Mouse (Mus musculus) midbrain, embryonic 16.5 days (tissue): ENCODE data around the gene Gins2. TPM values are rescaled to one million over a fixed set of nuclear protein-coding genes. Genes with fewer than 3 reads are reported as not detected.

Source experiments
- ATAC-seq: fragments of 200-750 bp; cut with Nextera tagmentation; 2 replicates; pipeline ENCODE4 v1.8.0; 2017; ENCODE audit warnings: moderate TSS enrichment
- H3K27ac ChIP-seq: fragments of 300-500 bp; sonication (generic); 2 replicates; pipeline ENCODE4 v1.5.1; 2014; ENCODE audit warnings: mild to moderate bottlenecking, low read length, mixed read lengths
- H3K27me3 ChIP-seq: fragments of 300-500 bp; sonication (generic); 2 replicates; pipeline ENCODE4 v1.6.1; 2014; ENCODE audit warnings: low read depth, low read length, mixed read lengths; ENCODE audit not compliant: control insufficient read depth, insufficient read depth
- H3K36me3 ChIP-seq: fragments of 300-500 bp; sonication (generic); 2 replicates; pipeline ENCODE4 v1.6.1; 2014; ENCODE audit warnings: mild to moderate bottlenecking, low read length, moderate library complexity, mixed read lengths; ENCODE audit not compliant: control insufficient read depth, insufficient read depth
- H3K4me1 ChIP-seq: fragments of 300-500 bp; sonication (generic); 2 replicates; pipeline ENCODE4 v1.6.1; 2014; ENCODE audit warnings: mild to moderate bottlenecking, low read length, mixed read lengths; ENCODE audit not compliant: control insufficient read depth, insufficient read depth
- H3K4me2 ChIP-seq: fragments of 300-500 bp; sonication (generic); 2 replicates; pipeline ENCODE4 v1.6.1; 2014; ENCODE audit warnings: mild to moderate bottlenecking, low read length, mixed read lengths
- H3K4me3 ChIP-seq: fragments of 300-500 bp; sonication (generic); 2 replicates; pipeline ENCODE4 v1.5.1; 2014; ENCODE audit warnings: low read depth, mild to moderate bottlenecking, low read length, moderate library complexity, mixed read lengths
- H3K9ac ChIP-seq: fragments of 300-500 bp; sonication (generic); 2 replicates; pipeline ENCODE4 v1.6.1; 2014; ENCODE audit warnings: low read depth, low read length, mixed read lengths
- H3K9me3 ChIP-seq: fragments of 300-500 bp; sonication (generic); replicated peaks from 2 replicates; pipeline ENCODE4 v1.6.1; 2014; ENCODE audit warnings: mild to moderate bottlenecking, low read length, mixed read lengths; ENCODE audit not compliant: control insufficient read depth, poor library complexity, severe bottlenecking
- WGBS: fragments of 180-500 bp; shearing (Covaris S2); extraction: QIAGEN DNeasy Blood & Tissue Kit; methylation state at CpG from one replicate; pipeline ENCODE4 v1.1.7; 2014; 5-methylcytosine and 5-hydroxymethylcytosine counted together
- microRNA-seq: library from miRNA; unstranded; fragments of <30 nt; microRNA quantifications from one replicate; pipeline ENCODE4, GENCODE M21; 2017
- polyA plus RNA-seq: library from polyadenylated mRNA; unstranded; fragments of >200 nt; fragmentation: Nextera tagmentation; extraction: Ambion mirVana; gene quantifications from 2 replicates; pipeline ENCODE4 v1.2.1, GENCODE M21; 2015

Gins2 gene
- polyA plus RNA-seq, 1 experiment from 2014 or later: 13.3 TPM

DNA sequence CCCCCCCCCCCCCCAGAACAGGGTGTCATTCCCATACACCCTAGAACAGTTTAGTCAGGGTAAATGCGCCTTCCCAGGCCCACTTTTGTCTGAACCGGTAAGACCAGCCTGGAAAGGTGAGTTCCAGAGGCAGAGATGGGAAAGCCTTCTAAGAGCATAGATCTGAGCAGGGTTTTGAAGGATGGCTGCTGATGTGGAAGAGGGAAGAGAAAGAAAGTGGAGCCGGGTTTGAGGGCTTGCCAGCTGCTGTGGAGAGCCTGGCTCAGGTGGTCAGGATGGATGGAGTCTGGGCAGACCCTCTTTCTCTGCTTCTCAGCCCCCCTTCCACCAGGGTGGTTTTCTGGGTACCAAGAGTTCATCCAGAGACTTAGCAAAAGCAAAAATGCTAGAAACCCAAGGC lies 55.7 kb downstream of the Gins2 start:
- peak overlapping the region; percentile 42 for H3K4me2 ChIP-seq
- peaks cover 64% of the 10 kb centered on the region for H3K4me1 ChIP-seq
- no peaks in the 10 kb centered on the region for H3K36me3 ChIP-seq
- no peaks in the 10 kb centered on the region for H3K27me3 ChIP-seq
- 20% methylated on average over 3 of the region's 3 CpGs for WGBS
- H3K9ac ChIP-seq: peak overlapping the region; percentile 48; the same call in 1 of the 2 replicates
- ATAC-seq: no peak
- H3K9me3 ChIP-seq: no peaks in the 10 kb centered on the region
- peak overlapping the region; percentile 71 for H3K27ac ChIP-seq
- no peak overlapping the region for H3K4me3 ChIP-seq

GRCm38 (mm10) chr8:120532517-120533215 lies 56.4 kb downstream of the Gins2 start:
- Histone ChIP-seq H3K4me3 (no peak overlapping the region), H3K4me1 (peaks cover 65% of the 10 kb centered on the region), H3K4me2 (peak overlapping the region; percentile 42), H3K36me3 (no peaks in the 10 kb centered on the region), H3K27me3 (no peaks in the 10 kb centered on the region), H3K9ac (peak overlapping the region; percentile 48; the same call in 1 of the 2 replicates), H3K9me3 (no peaks in the 10 kb centered on the region), H3K27ac (peak overlapping the region; percentile 71)
- ATAC-seq: 0 out of 2 replicates have a peak, but pooled peaks have one; percentile 27
- WGBS: 6% methylated on average over 26 of the region's 29 CpGs

DNA sequence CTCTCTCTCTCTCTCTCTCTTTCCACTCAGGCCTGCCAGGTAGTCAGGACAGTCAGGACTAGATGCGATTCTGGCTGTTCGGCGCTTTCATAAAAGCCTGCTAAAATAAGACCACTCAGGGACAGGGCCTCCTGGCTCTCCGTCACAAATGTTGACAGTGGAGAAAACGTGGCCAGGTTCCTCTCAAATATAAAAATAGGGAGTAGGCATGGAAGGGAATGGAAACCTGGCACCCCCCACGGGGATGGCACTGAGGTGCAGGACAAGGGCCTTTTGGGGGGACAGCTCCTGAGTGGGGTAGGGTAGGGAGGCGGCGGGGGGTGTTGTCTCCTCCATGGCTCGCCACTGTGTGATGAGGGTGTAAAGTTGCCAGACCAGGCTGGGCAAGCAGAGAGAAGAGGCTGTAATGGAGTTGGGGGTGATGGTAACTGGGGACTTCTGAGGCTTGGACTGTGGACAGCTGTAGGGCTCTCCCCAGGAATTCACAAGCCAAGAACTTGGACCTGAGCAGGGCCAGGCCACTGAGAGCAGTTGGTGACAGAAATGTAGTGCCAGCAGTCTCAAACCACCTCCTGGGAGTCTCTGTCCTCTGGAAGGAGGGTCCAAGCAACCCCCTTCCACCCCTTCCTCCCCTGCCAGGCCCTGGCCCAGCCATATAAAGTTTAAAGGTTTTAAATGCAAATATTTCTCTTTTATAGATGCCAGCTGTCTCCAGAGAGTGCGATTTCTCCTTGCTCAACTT lies 57.2 kb downstream of the Gins2 start:
- H3K27me3 ChIP-seq: no peaks in the 10 kb centered on the region
- H3K4me2 ChIP-seq: no peak overlapping the region; the same call in 1 of the 2 replicates
- WGBS: 43% methylated on average over 10 of the region's 10 CpGs
- ATAC-seq: no peak
- peak overlapping the region; percentile 35; the same call in 1 of the 2 replicates for H3K9ac ChIP-seq
- peaks cover 63% of the 10 kb centered on the region for H3K4me1 ChIP-seq
- H3K4me3 ChIP-seq: no peak overlapping the region
- H3K9me3 ChIP-seq: no peaks in the 10 kb centered on the region
- no peaks in the 10 kb centered on the region for H3K36me3 ChIP-seq
- peak overlapping the region; percentile 71 for H3K27ac ChIP-seq

GRCm38 (mm10) chr8:120530954-120531656 lies 58.0 kb downstream of the Gins2 start:
- Histone ChIP-seq H3K4me1 (peaks cover 64% of the 10 kb centered on the region), H3K9ac (0 out of 2 replicates have a peak overlapping the region, but pooled peaks have one; percentile 14), H3K27ac (peak overlapping the region; percentile 71; the same call in 1 of the 2 replicates), H3K9me3 (no peaks in the 10 kb centered on the region), H3K4me2 (no peak overlapping the region), H3K36me3 (no peaks in the 10 kb centered on the region), H3K4me3 (no peak overlapping the region), H3K27me3 (no peaks in the 10 kb centered on the region)
- no peak for ATAC-seq
- WGBS: 49% methylated on average over 15 of the region's 16 CpGs

DNA sequence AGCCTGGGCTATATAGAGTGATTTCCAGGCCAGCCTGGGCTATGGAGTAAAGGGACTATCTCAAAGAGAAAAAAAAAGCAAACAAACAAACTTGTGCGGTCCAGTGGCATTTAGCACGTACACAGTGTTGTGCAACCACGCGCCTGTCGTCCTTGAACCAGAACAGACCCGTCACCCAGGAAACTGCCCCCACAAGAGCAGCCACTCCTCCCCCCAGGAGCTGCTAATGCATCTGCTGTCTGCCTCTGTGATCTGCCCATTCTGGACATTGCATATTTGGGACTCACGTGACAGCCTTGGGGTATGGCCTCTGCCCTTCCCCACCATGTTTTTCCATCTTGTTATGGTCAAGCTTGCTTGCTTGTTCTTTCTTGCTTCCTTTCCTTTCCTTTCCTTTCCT lies 59.9 kb downstream of the Gins2 start:
- no peak overlapping the region for H3K4me3 ChIP-seq

More for the DNA sequence above, 59.9 kb downstream of the Gins2 start:
- Histone ChIP-seq H3K36me3 (no peaks in the 10 kb centered on the region), H3K9me3 (no peaks in the 10 kb centered on the region), H3K9ac (no peak overlapping the region), H3K4me2 (no peak overlapping the region), H3K4me1 (peaks cover 58% of the 10 kb centered on the region), H3K27ac (no peak overlapping the region), H3K27me3 (no peaks in the 10 kb centered on the region)
- WGBS: 61% methylated on average over 7 of the region's 7 CpGs
- no peak for ATAC-seq

Small RNAs within 50 kb of the gene (microRNA-seq; reads per million reads assigned to microRNA genes)
- gene Mir7687: 0.52 reads per million

Other genes with a start within 250 kb of the Gins2 start
- 18.2 and 22.2 TPM in 2 replicates for gene 1190005I06Rik, start 58.3 kb upstream of the Gins2 start, polyA plus RNA-seq
- 4.7 and 5.6 TPM in 2 replicates for gene Gm27021, start 78.8 kb upstream of the Gins2 start, polyA plus RNA-seq
- gene Cox4i1, start 78.9 kb upstream of the Gins2 start, polyA plus RNA-seq: 1,051 and 1,134 TPM in 2 replicates
- 99.5 and 105 TPM in 2 replicates for gene Emc8, start 79.3 kb upstream of the Gins2 start, polyA plus RNA-seq
- 3.9 TPM in 2 replicates for gene Irf8, start 147.1 kb upstream of the Gins2 start, polyA plus RNA-seq